Mouse (Mus musculus): ENCODE results near the gene Chmp3. TPM values are rescaled to one million over a fixed set of nuclear protein-coding genes. Genes with fewer than 3 reads are reported as not detected.

The Chmp3 gene
- polyA plus RNA-seq (2012; fragmentation: generic; extraction: Trizol): 10 to 100 TPM; 14.4 to 59.0 TPM

GRCm38 (mm10) chr6:71543686-71544499 is at the start of gene Chmp3:
Chmp3 (plus strand) TSS chr6:71543797.

Other genes with a start within 250 kb of the Chmp3 start
- gene Smyd1, start 221.6 kb upstream of the Chmp3 start, polyA plus RNA-seq (2012; fragmentation: generic; extraction: Trizol): under 1 TPM in 1 of 2 experiments, not detected in 1; 0.08 TPM
- gene Cd8b1, start 221.0 kb upstream of the Chmp3 start, polyA plus RNA-seq (2012; fragmentation: generic; extraction: Trizol): not detected
- not detected for gene Cd8a, start 170.4 kb upstream of the Chmp3 start, polyA plus RNA-seq (2012; fragmentation: generic; extraction: Trizol)
- 1 to 10 TPM in 1 of 2 experiments, under 1 TPM in 1; 0.23 to 9.2 TPM for gene Rmnd5a, start 103.2 kb upstream of the Chmp3 start, polyA plus RNA-seq (2012; fragmentation: generic; extraction: Trizol)
- gene Rnf103, start 49.9 kb upstream of the Chmp3 start, polyA plus RNA-seq (2012; fragmentation: generic; extraction: Trizol): 1 to 10 TPM in 1 of 2 experiments, under 1 TPM in 1; 0.55 to 7.4 TPM
- gene Kdm3a, start 89.2 kb downstream of the Chmp3 start, polyA plus RNA-seq (2012; fragmentation: generic; extraction: Trizol): 1 to 10 TPM in 1 of 2 experiments, under 1 TPM in 1; 0.41 to 8.7 TPM
- gene Reep1, start 163.8 kb downstream of the Chmp3 start, polyA plus RNA-seq (2012; fragmentation: generic; extraction: Trizol): under 1 TPM; 0.02 to 0.28 TPM

Measured in C3H10T1/2 (cell line).